Mouse (Mus musculus) brain, embryonic 14.5 days (tissue): Measurements from ENCODE around the gene Msh2.
"Not testable (repeated sequence)": the region's sequence is repeated elsewhere in the genome, so short reads cannot be mapped to it uniquely, and the experiment has no call there.

Experiments
- CTCF ChIP-seq: fragments of 200-500 bp; IDR thresholded peaks from 2 replicates; pipeline ENCODE4 v1.5.1; 2012; ENCODE audit warnings: inconsistent platforms, mild to moderate bottlenecking, moderate library complexity, borderline replicate concordance; ENCODE audit not compliant: insufficient read depth, insufficient read length; ENCODE audit errors: extremely low read depth
- POLR2A ChIP-seq: fragments of 200-500 bp; IDR thresholded peaks from 2 replicates; pipeline ENCODE4 v1.6.1; 2012; ENCODE audit warnings: mild to moderate bottlenecking, inconsistent platforms, borderline replicate concordance; ENCODE audit not compliant: poor library complexity, insufficient read depth, insufficient read length, severe bottlenecking; ENCODE audit errors: extremely low read depth

DNA sequence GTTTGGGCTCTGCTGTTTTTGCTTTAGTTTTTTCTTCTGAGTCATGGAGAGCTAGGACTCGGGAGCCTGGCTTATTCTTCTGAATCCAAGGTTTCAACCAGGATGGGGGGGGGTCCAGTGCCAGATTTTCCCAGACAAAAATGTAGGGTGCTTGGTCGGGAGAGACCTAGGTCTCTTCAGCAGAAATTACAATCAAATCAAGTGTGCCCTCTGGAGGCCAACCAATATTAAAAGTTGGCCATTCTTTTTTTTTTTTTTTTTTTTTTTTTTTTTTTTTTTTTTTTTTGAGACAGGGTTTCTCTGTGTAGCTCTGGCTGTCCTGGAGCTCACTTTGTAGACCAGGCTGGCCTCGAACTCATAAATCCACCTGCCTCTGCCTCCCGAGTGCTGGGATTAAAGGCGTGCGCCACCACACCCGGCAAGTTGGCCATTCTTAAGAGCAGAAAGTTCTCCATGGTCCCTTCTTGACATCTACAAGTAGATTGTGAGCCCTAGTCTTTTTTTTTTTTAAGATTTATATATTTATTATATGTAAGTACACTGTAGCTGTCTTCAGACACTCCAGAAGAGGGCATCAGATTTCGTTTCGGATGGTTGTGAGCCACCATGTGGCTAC lies 10.1 kb upstream of the Msh2 start:
- TF ChIP-seq POLR2A, CTCF: not testable (repeated sequence)
